Mouse (Mus musculus): ENCODE measurements around the gene Mbtps1.

DNA sequence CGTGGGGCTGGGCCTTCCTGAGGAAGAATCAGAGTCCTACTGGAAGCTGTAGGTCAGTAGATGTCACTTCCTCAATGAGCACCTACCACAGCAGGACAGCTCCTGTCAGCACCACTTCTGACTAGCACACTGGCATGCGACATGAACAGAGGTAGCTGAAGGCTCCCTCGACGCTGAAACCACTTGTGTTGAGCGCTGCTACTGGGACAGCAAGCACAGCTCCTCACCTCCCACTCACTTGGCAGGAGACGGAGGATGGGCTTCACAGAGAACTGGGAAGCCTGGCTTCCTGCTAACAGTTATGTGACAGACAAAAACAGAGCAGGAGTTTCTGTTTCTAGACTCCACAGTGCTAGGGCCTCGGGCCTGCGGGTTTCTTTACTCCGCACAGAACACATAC lies 26.6 kb downstream of the Mbtps1 start:
- TF ChIP-seq CTCF (IDR thresholded peaks at IDR 0.05) (no peak), POLR2A (IDR thresholded peaks at IDR 0.05; ENCODE audit: insufficient read depth, low read depth, low read length) (no peak), EP300 (IDR thresholded peaks at IDR 0.05; ENCODE audit: insufficient read depth, low read depth, low read length) (no peak)

Measured in heart, adult 2 months (tissue).